Mouse (Mus musculus) small intestine, adult 10 weeks (tissue): ENCODE data around the gene Mrgprg. TPM values are rescaled to one million over a fixed set of nuclear protein-coding genes. Genes with fewer than 3 reads are reported as not detected.

ENCODE experiments used
- polyA plus RNA-seq: library from polyadenylated mRNA; stranded (reverse); fragments of 350-450 nt; fragmentation: Illumina TruSeq; extraction: RNeasy Lipid Tissue Mini Kit (QIAGEN cat#74804); gene quantifications from one replicate; pipeline ENCODE4 v1.2.3, GENCODE M21; 2014; ENCODE audit warnings: low replicate concordance

Gene Mrgprg
- not detected for polyA plus RNA-seq

GRCm38 (mm10) chr7:143766893-143767292 is at the start of gene Mrgprg:
Gene Mrgprg, minus strand, starts transcription at chr7:143766993.

GRCm38 (mm10) chr7:143783996-143784829 is 17.4 kb upstream of the Mrgprg start, which contains the start of gene Mrgpre:
Gene Mrgpre, minus strand, starts transcription at chr7:143784500.

GRCm38 (mm10) chr7:143756125-143757026 is 10.4 kb downstream of the Mrgprg start, which contains the start of gene Osbpl5:
Gene Osbpl5, minus strand, starts transcription at chr7:143756985.

Other genes with a start within 250 kb of the Mrgprg start
- 53.5 TPM for gene Nap1l4, start 217.9 kb downstream of the Mrgprg start, polyA plus RNA-seq
- 13.4 TPM for gene Cars, start 166.9 kb downstream of the Mrgprg start, polyA plus RNA-seq
- 1.2 TPM for gene Tnfrsf26, start 138.3 kb downstream of the Mrgprg start, polyA plus RNA-seq
- 0.78 TPM for gene Tnfrsf22, start 117.3 kb downstream of the Mrgprg start, polyA plus RNA-seq
- gene Tnfrsf23, start 81.1 kb downstream of the Mrgprg start, polyA plus RNA-seq: 7.4 TPM
- gene Osbpl5, start 10.0 kb downstream of the Mrgprg start, polyA plus RNA-seq: 0.45 TPM
- gene Mrgpre, start 17.5 kb upstream of the Mrgprg start, polyA plus RNA-seq: 0.19 TPM
- gene Nadsyn1, start 55.9 kb upstream of the Mrgprg start, polyA plus RNA-seq: 48.4 TPM
- 3.8 TPM for gene Dhcr7, start 56.2 kb upstream of the Mrgprg start, polyA plus RNA-seq
- not detected for gene Gm498, start 99.8 kb upstream of the Mrgprg start, polyA plus RNA-seq
- 0.93 TPM for gene Shank2, start 234.9 kb upstream of the Mrgprg start, polyA plus RNA-seq